Mouse (Mus musculus) midbrain, embryonic 10.5 days (tissue): Measurements from ENCODE around the gene Fam78a. TPM values are rescaled to one million over a fixed set of nuclear protein-coding genes. Genes with fewer than 3 reads are reported as not detected.
"Not testable (repeated sequence)": the region's sequence is repeated elsewhere in the genome, so short reads cannot be mapped to it uniquely, and the experiment has no call there.

Source experiments
- DNase-seq: peaks from one replicate; pipeline ENCODE4 v3.0.0-alpha.2; 2017; ENCODE audit warnings: low spot score
- H3K27ac ChIP-seq: fragments of 300-500 bp; sonication (generic); replicated peaks from 2 replicates; pipeline ENCODE4 v1.5.1; 2016; ENCODE audit warnings: mild to moderate bottlenecking
- H3K27me3 ChIP-seq: fragments of 300-500 bp; sonication (generic); 2 replicates; pipeline ENCODE4 v1.6.1; 2016; ENCODE audit warnings: low read depth, mild to moderate bottlenecking; ENCODE audit not compliant: poor library complexity, severe bottlenecking
- H3K36me3 ChIP-seq: fragments of 300-500 bp; sonication (generic); 2 replicates; pipeline ENCODE4 v1.6.1; 2016; ENCODE audit warnings: mild to moderate bottlenecking, moderate library complexity
- H3K4me1 ChIP-seq: fragments of 300-500 bp; sonication (generic); 2 replicates; pipeline ENCODE4 v1.6.1; 2016
- H3K4me3 ChIP-seq: fragments of 300-500 bp; sonication (generic); 2 replicates; pipeline ENCODE4 v1.5.1; 2016; ENCODE audit warnings: mild to moderate bottlenecking, moderate library complexity
- H3K9me3 ChIP-seq: fragments of 300-500 bp; sonication (generic); replicated peaks from 2 replicates; pipeline ENCODE4 v1.6.1; 2016; ENCODE audit warnings: mild to moderate bottlenecking
- WGBS: fragments of 180-500 bp; shearing (Covaris S2); methylation state at CpG from one replicate; pipeline ENCODE4 v1.1.7; 2016; 5-methylcytosine and 5-hydroxymethylcytosine counted together
- polyA plus RNA-seq: library from polyadenylated mRNA; unstranded; fragments of >200 nt; fragmentation: Nextera tagmentation; extraction: Ambion mirVana; gene quantifications from 2 replicates; pipeline ENCODE4 v1.2.1, GENCODE M21; 2016

Gene Fam78a
- polyA plus RNA-seq, 1 experiment from 2014 or later: 1.6 TPM

GRCm38 (mm10) chr2:32046009-32046408 is 38.6 kb downstream of the Fam78a start:
- H3K36me3 ChIP-seq: peaks cover 97% of the 10 kb centered on the region
- H3K9me3 ChIP-seq: no peaks in the 10 kb centered on the region
- H3K4me1 ChIP-seq: no peaks in the 10 kb centered on the region
- no peak for DNase-seq
- H3K27ac ChIP-seq: no peak overlapping the region
- WGBS: 91% methylated on average over 10 of the region's 10 CpGs
- H3K4me3 ChIP-seq: no peak overlapping the region
- H3K27me3 ChIP-seq: no peaks in the 10 kb centered on the region

- H3K4me1 ChIP-seq: no peaks in the 10 kb centered on the region
- H3K36me3 ChIP-seq: peaks cover 96% of the 10 kb centered on the region
- no peak overlapping the region for H3K4me3 ChIP-seq
- 81% methylated on average over 6 of the region's 6 CpGs for WGBS
- no peak overlapping the region for H3K27ac ChIP-seq
- H3K27me3 ChIP-seq: no peaks in the 10 kb centered on the region
- H3K9me3 ChIP-seq: no peaks in the 10 kb centered on the region
- DNase-seq: no peak
These were observed 39.3 kb downstream of the Fam78a start for GRCm38 (mm10) chr2:32045375-32045774.

- Histone ChIP-seq H3K9me3 (no peaks in the 10 kb centered on the region), H3K27me3 (no peaks in the 10 kb centered on the region), H3K36me3 (peaks cover 96% of the 10 kb centered on the region), H3K4me3 (no peak overlapping the region), H3K4me1 (no peaks in the 10 kb centered on the region), H3K27ac (no peak overlapping the region)
- 74% methylated on average over 5 of the region's 5 CpGs for WGBS
- DNase-seq: no peak
These were observed 40.8 kb downstream of the Fam78a start for GRCm38 (mm10) chr2:32043836-32044235.

- no peak for DNase-seq
- H3K27me3 ChIP-seq: no peaks in the 10 kb centered on the region
- H3K4me3 ChIP-seq: no peak overlapping the region
- 93% methylated on average over 2 of the region's 2 CpGs for WGBS
- no peaks in the 10 kb centered on the region for H3K9me3 ChIP-seq
- H3K36me3 ChIP-seq: peaks cover 98% of the 10 kb centered on the region
- H3K4me1 ChIP-seq: no peaks in the 10 kb centered on the region
- no peak overlapping the region for H3K27ac ChIP-seq
These were observed 43.6 kb downstream of the Fam78a start for GRCm38 (mm10) chr2:32041087-32041486.

- WGBS: 94% methylated on average over 9 of the region's 9 CpGs
- H3K9me3 ChIP-seq, H3K4me3 ChIP-seq, H3K27me3 ChIP-seq, H3K27ac ChIP-seq, DNase-seq, H3K4me1 ChIP-seq: not testable (repeated sequence)
- peaks cover 97% of the 10 kb centered on the region for H3K36me3 ChIP-seq
These were observed 44.0 kb downstream of the Fam78a start for GRCm38 (mm10) chr2:32040646-32041045.

- DNase-seq: no peak
- Histone ChIP-seq H3K36me3 (peaks cover 97% of the 10 kb centered on the region), H3K27me3 (no peaks in the 10 kb centered on the region), H3K27ac (no peak overlapping the region), H3K4me1 (no peaks in the 10 kb centered on the region), H3K4me3 (no peak overlapping the region), H3K9me3 (no peaks in the 10 kb centered on the region)
- 93% methylated on average over 8 of the region's 8 CpGs for WGBS
These were observed 46.0 kb downstream of the Fam78a start for GRCm38 (mm10) chr2:32038661-32039081.

GRCm38 (mm10) chr2:32037279-32037858 is 47.3 kb downstream of the Fam78a start:
- WGBS: 83% methylated on average over 6 of the region's 6 CpGs
- H3K27me3 ChIP-seq: no peaks in the 10 kb centered on the region
- no peak for DNase-seq

GRCm38 (mm10) chr2:32034206-32034605 is 50.5 kb downstream of the Fam78a start:
- no peaks in the 10 kb centered on the region for H3K9me3 ChIP-seq
- H3K4me3 ChIP-seq: no peak overlapping the region
- no peaks in the 10 kb centered on the region for H3K27me3 ChIP-seq
- WGBS: 97% methylated on average over 6 of the region's 6 CpGs
- DNase-seq: no peak
- H3K36me3 ChIP-seq: peaks cover 98% of the 10 kb centered on the region
- no peak overlapping the region for H3K27ac ChIP-seq
- H3K4me1 ChIP-seq: no peaks in the 10 kb centered on the region

More at GRCm38 (mm10) chr2:32037279-32037858, 47.3 kb downstream of the Fam78a start:
- Histone ChIP-seq H3K36me3 (peaks cover 97% of the 10 kb centered on the region), H3K27ac (no peak overlapping the region), H3K9me3 (no peaks in the 10 kb centered on the region), H3K4me3 (no peak overlapping the region), H3K4me1 (no peaks in the 10 kb centered on the region)

GRCm38 (mm10) chr2:32033436-32033835 is 51.2 kb downstream of the Fam78a start:
- Histone ChIP-seq H3K4me3 (no peak overlapping the region), H3K36me3 (peaks cover 96% of the 10 kb centered on the region), H3K4me1 (no peaks in the 10 kb centered on the region), H3K27ac (no peak overlapping the region), H3K27me3 (no peaks in the 10 kb centered on the region), H3K9me3 (no peaks in the 10 kb centered on the region)
- no peak for DNase-seq
- 94% methylated on average over 6 of the region's 6 CpGs for WGBS

- H3K9me3 ChIP-seq: no peaks in the 10 kb centered on the region
- DNase-seq: no peak
- no peaks in the 10 kb centered on the region for H3K27me3 ChIP-seq
- WGBS: 91% methylated on average over 3 of the region's 3 CpGs
- H3K4me3 ChIP-seq: no peak overlapping the region
- no peaks in the 10 kb centered on the region for H3K4me1 ChIP-seq
- peaks cover 94% of the 10 kb centered on the region for H3K36me3 ChIP-seq
- H3K27ac ChIP-seq: no peak overlapping the region
These were observed 55.0 kb downstream of the Fam78a start for GRCm38 (mm10) chr2:32029636-32030035.

GRCm38 (mm10) chr2:32024372-32024771 is 60.3 kb downstream of the Fam78a start:
- 94% methylated on average over 4 of the region's 4 CpGs for WGBS
- Histone ChIP-seq H3K27ac (no peak overlapping the region), H3K36me3 (peaks cover 93% of the 10 kb centered on the region), H3K4me3 (no peak overlapping the region), H3K9me3 (no peaks in the 10 kb centered on the region), H3K27me3 (no peaks in the 10 kb centered on the region), H3K4me1 (no peaks in the 10 kb centered on the region)
- no peak for DNase-seq

- no peak overlapping the region for H3K27ac ChIP-seq
- no peak overlapping the region for H3K4me3 ChIP-seq
- H3K36me3 ChIP-seq: peaks cover 98% of the 10 kb centered on the region
- DNase-seq: no peak
- H3K4me1 ChIP-seq: no peaks in the 10 kb centered on the region
- H3K27me3 ChIP-seq: no peaks in the 10 kb centered on the region
- 96% methylated on average over 5 of the region's 5 CpGs for WGBS
- no peaks in the 10 kb centered on the region for H3K9me3 ChIP-seq
These were observed 64.4 kb downstream of the Fam78a start for GRCm38 (mm10) chr2:32020229-32020628.

GRCm38 (mm10) chr2:32019704-32020103 is 65.0 kb downstream of the Fam78a start:
- H3K4me1 ChIP-seq: no peaks in the 10 kb centered on the region
- H3K9me3 ChIP-seq: no peaks in the 10 kb centered on the region
- no peak for DNase-seq
- H3K36me3 ChIP-seq: peaks cover 98% of the 10 kb centered on the region
- 96% methylated on average over 4 of the region's 4 CpGs for WGBS
- no peaks in the 10 kb centered on the region for H3K27me3 ChIP-seq
- H3K27ac ChIP-seq: no peak overlapping the region
- no peak overlapping the region for H3K4me3 ChIP-seq

- Histone ChIP-seq H3K27me3 (no peaks in the 10 kb centered on the region), H3K9me3 (no peaks in the 10 kb centered on the region), H3K36me3 (peaks cover 98% of the 10 kb centered on the region), H3K4me3 (no peak overlapping the region), H3K27ac (no peak overlapping the region), H3K4me1 (no peaks in the 10 kb centered on the region)
- WGBS: 92% methylated on average over 11 of the region's 11 CpGs
- no peak for DNase-seq
These were observed 75.9 kb downstream of the Fam78a start for GRCm38 (mm10) chr2:32008716-32009115.
